Mouse (Mus musculus) neutrophil, adult 5-6 weeks (primary cell): ENCODE data around the gene Tmem254b. TPM values are rescaled to one million over a fixed set of nuclear protein-coding genes. Genes with fewer than 3 reads are reported as not detected.
"Not testable (repeated sequence)": the region's sequence is repeated elsewhere in the genome, so short reads cannot be mapped to it uniquely, and the experiment has no call there.

Experiments used
- ATAC-seq: fragments of 151-379, 151-347 bp; 2 replicates; pipeline ENCODE4 v1.8.0; 2017; ENCODE audit warnings: mild to moderate bottlenecking, moderate TSS enrichment; ENCODE audit not compliant: insufficient number of reproducible peaks, poor library complexity, low FRiP score, severe bottlenecking; ENCODE audit errors: extremely low read depth
- total RNA-seq: library from RNA; stranded (forward); fragments of 200-1000 nt; gene quantifications from 2 replicates; pipeline ENCODE4 v1.2.3, GENCODE M21; 2017

Gene Tmem254b
- total RNA-seq: 3.3 TPM in 1 of 2 replicates, not detected in the other

GRCm38 (mm10) chr14:26206926-26207247, at the start of gene Tmem254b:
Tmem254b (minus strand) TSS chr14:26207041.
- peak; percentile 67 for ATAC-seq

- not testable (repeated sequence) for ATAC-seq
Observed at GRCm38 (mm10) chr14:26237183-26237582, 30.3 kb upstream of the Tmem254b start.

GRCm38 (mm10) chr14:26216233-26217000, 9.6 kb upstream of the Tmem254b start:
- ATAC-seq: not testable (repeated sequence)

GRCm38 (mm10) chr14:26206197-26206925, 480 bp downstream of the Tmem254b start:
- peak; percentile 45 for ATAC-seq

- not testable (repeated sequence) for ATAC-seq
Observed at GRCm38 (mm10) chr14:26197851-26198250, 9.0 kb downstream of the Tmem254b start.

GRCm38 (mm10) chr14:26188361-26188760, 18.5 kb downstream of the Tmem254b start:
- ATAC-seq: not testable (repeated sequence)

GRCm38 (mm10) chr14:26186638-26187037, 20.2 kb downstream of the Tmem254b start:
- ATAC-seq: peak; percentile 48

GRCm38 (mm10) chr14:26182380-26182779, 24.5 kb downstream of the Tmem254b start, which contains the start of gene Plac9b:
Plac9b (minus strand) TSS chr14:26182480.
- not testable (repeated sequence) for ATAC-seq

GRCm38 (mm10) chr14:26181660-26182059, 25.2 kb downstream of the Tmem254b start:
- ATAC-seq: not testable (repeated sequence)

- not testable (repeated sequence) for ATAC-seq
Observed at GRCm38 (mm10) chr14:26175028-26175427, 31.8 kb downstream of the Tmem254b start.

GRCm38 (mm10) chr14:26173955-26174354, 32.9 kb downstream of the Tmem254b start:
- ATAC-seq: not testable (repeated sequence)

- ATAC-seq: not testable (repeated sequence)
Observed at GRCm38 (mm10) chr14:26165266-26165665, 41.6 kb downstream of the Tmem254b start.

- ATAC-seq: not testable (repeated sequence)
Observed at GRCm38 (mm10) chr14:26162423-26162822, 44.4 kb downstream of the Tmem254b start.

GRCm38 (mm10) chr14:26161156-26161555, 45.7 kb downstream of the Tmem254b start:
- not testable (repeated sequence) for ATAC-seq

- not testable (repeated sequence) for ATAC-seq
Observed at GRCm38 (mm10) chr14:26156032-26156431, 50.8 kb downstream of the Tmem254b start.

Other genes starting within 250 kb of the Tmem254b start
- gene Duxbl1, start 228.5 kb downstream of the Tmem254b start, total RNA-seq: not detected in 2 replicates
- 3.3 TPM in 1 of 2 replicates, not detected in the other for gene Gm9780, start 164.3 kb downstream of the Tmem254b start, total RNA-seq
- gene Tmem254c, start 139.7 kb downstream of the Tmem254b start, total RNA-seq: 15.1 and 18.4 TPM in 2 replicates
- not detected in 2 replicates for gene Cphx2, start 125.5 kb downstream of the Tmem254b start, total RNA-seq
- not detected in 2 replicates for gene Cphx3, start 124.7 kb downstream of the Tmem254b start, total RNA-seq
- gene Duxbl2, start 88.7 kb downstream of the Tmem254b start, total RNA-seq: not detected in 2 replicates
- gene Plac9b, start 24.6 kb downstream of the Tmem254b start, total RNA-seq: not detected in 2 replicates
- not detected in 2 replicates for gene Duxbl3, start 50.9 kb upstream of the Tmem254b start, total RNA-seq